Mouse (Mus musculus) embryonic facial prominence, embryonic 11.5 days (tissue): ENCODE data around the gene Gpr1. TPM values are rescaled to one million over a fixed set of nuclear protein-coding genes. Genes with fewer than 3 reads are reported as not detected.
A peak's percentile ranks its signal among the peaks of the same experiment; 100 is the strongest.
"Not testable (repeated sequence)": the region's sequence is repeated elsewhere in the genome, so short reads cannot be mapped to it uniquely, and the experiment has no call there.

Experiments
- ATAC-seq: fragments of 200-750 bp; cut with Nextera tagmentation; replicated peaks from 2 replicates; pipeline ENCODE4 v1.8.0; 2017; ENCODE audit warnings: low read depth; ENCODE audit not compliant: insufficient number of reproducible peaks, low FRiP score, low TSS enrichment
- DNase-seq: peaks from one replicate; pipeline ENCODE4 v3.0.0-alpha.2; 2015; ENCODE audit warnings: low spot score
- H3K27ac ChIP-seq: fragments of 300-500 bp; sonication (generic); replicated peaks from 2 replicates; pipeline ENCODE4 v1.5.1; 2014; ENCODE audit warnings: mild to moderate bottlenecking, low read depth, low read length, control low read depth
- H3K27me3 ChIP-seq: fragments of 300-500 bp; sonication (generic); 2 replicates; pipeline ENCODE4 v1.6.1; 2014; ENCODE audit warnings: mild to moderate bottlenecking, low read length, moderate library complexity, mixed read lengths; ENCODE audit not compliant: control insufficient read depth, insufficient read depth
- H3K36me3 ChIP-seq: fragments of 300-500 bp; sonication (generic); replicated peaks from 2 replicates; pipeline ENCODE4 v1.6.1; 2014; ENCODE audit warnings: low read depth, mild to moderate bottlenecking, low read length, moderate library complexity, mixed read lengths; ENCODE audit not compliant: control insufficient read depth, insufficient read depth
- H3K4me1 ChIP-seq: fragments of 300-500 bp; sonication (generic); 2 replicates; pipeline ENCODE4 v1.6.1; 2014; ENCODE audit warnings: low read length, mixed read lengths; ENCODE audit not compliant: control insufficient read depth, insufficient read depth
- H3K4me2 ChIP-seq: fragments of 300-500 bp; sonication (generic); 2 replicates; pipeline ENCODE4 v1.6.1; 2014; ENCODE audit warnings: low read depth, mild to moderate bottlenecking, control low read depth, low read length, moderate library complexity
- H3K4me3 ChIP-seq: fragments of 300-500 bp; sonication (generic); 2 replicates; pipeline ENCODE4 v1.5.1; 2014; ENCODE audit warnings: low read depth, low read length, control low read depth
- H3K9ac ChIP-seq: fragments of 300-500 bp; sonication (generic); replicated peaks from 2 replicates; pipeline ENCODE4 v1.6.1; 2014; ENCODE audit warnings: mild to moderate bottlenecking, control low read depth, low read length
- H3K9me3 ChIP-seq: fragments of 300-500 bp; sonication (generic); replicated peaks from 2 replicates; pipeline ENCODE4 v1.6.1; 2016; ENCODE audit warnings: mild to moderate bottlenecking, low read length, inconsistent platforms, mixed read lengths; ENCODE audit not compliant: control insufficient read depth
- WGBS: fragments of 180-500 bp; shearing (Covaris S2); extraction: QIAGEN DNeasy Blood & Tissue Kit; methylation state at CpG from one replicate; pipeline ENCODE4 v1.1.7; 2014; 5-methylcytosine and 5-hydroxymethylcytosine counted together
- polyA plus RNA-seq: library from polyadenylated mRNA; unstranded; fragments of >200 nt; fragmentation: Nextera tagmentation; extraction: Ambion mirVana; gene quantifications from 2 replicates; pipeline ENCODE4 v1.2.1, GENCODE M21; 2014

The Gpr1 gene
- polyA plus RNA-seq, 1 experiment from 2014 or later = 0.17 TPM

GRCm38 (mm10) chr1:63182636-63183270, 31.6 kb downstream of the Gpr1 start:
- H3K36me3 ChIP-seq = no peaks in the 10 kb centered on the region
- H3K4me1 ChIP-seq = no peaks in the 10 kb centered on the region; the same call in 1 of the 2 replicates
- H3K4me2 ChIP-seq = no peak overlapping the region
- no peaks in the 10 kb centered on the region for H3K27me3 ChIP-seq
- 65% methylated on average over 10 of the region's 10 CpGs for WGBS
- no peak overlapping the region for H3K9ac ChIP-seq
- no peak overlapping the region for H3K4me3 ChIP-seq
- DNase-seq = peak; percentile 81
- ATAC-seq = no peak
- no peak overlapping the region for H3K27ac ChIP-seq
- H3K9me3 ChIP-seq = no peaks in the 10 kb centered on the region

- Histone ChIP-seq H3K27me3 (no peaks in the 10 kb centered on the region), H3K4me1 (no peaks in the 10 kb centered on the region; the same call in 1 of the 2 replicates), H3K4me3 (no peak overlapping the region), H3K27ac (no peak overlapping the region), H3K4me2 (no peak overlapping the region), H3K9ac (no peak overlapping the region), H3K36me3 (no peaks in the 10 kb centered on the region), H3K9me3 (no peaks in the 10 kb centered on the region)
- DNase-seq (no peak), ATAC-seq (no peak)
- 89% methylated on average over 5 of the region's 5 CpGs for WGBS
Observed at GRCm38 (mm10) chr1:63182212-63182611, 32.1 kb downstream of the Gpr1 start.

- Histone ChIP-seq H3K4me1 (no peaks in the 10 kb centered on the region; the same call in 1 of the 2 replicates), H3K4me2 (no peak overlapping the region), H3K27me3 (no peaks in the 10 kb centered on the region), H3K36me3 (no peaks in the 10 kb centered on the region), H3K4me3 (no peak overlapping the region), H3K9me3 (no peaks in the 10 kb centered on the region), H3K9ac (no peak overlapping the region), H3K27ac (no peak overlapping the region)
- ATAC-seq = peak; percentile 26
- DNase-seq = no peak
- WGBS = 97% methylated on average over 1 of the region's 1 CpGs
Observed at GRCm38 (mm10) chr1:63181480-63181879, 32.9 kb downstream of the Gpr1 start.

GRCm38 (mm10) chr1:63181019-63181418, 33.3 kb downstream of the Gpr1 start:
- WGBS = 11% methylated on average over 3 of the region's 3 CpGs
- H3K9me3 ChIP-seq = no peaks in the 10 kb centered on the region
- no peak overlapping the region for H3K27ac ChIP-seq
- no peaks in the 10 kb centered on the region for H3K27me3 ChIP-seq
- H3K4me1 ChIP-seq = no peaks in the 10 kb centered on the region; the same call in 1 of the 2 replicates
- no peak overlapping the region for H3K4me3 ChIP-seq
- H3K9ac ChIP-seq = no peak overlapping the region
- ATAC-seq (peak; percentile 75), DNase-seq (peak; percentile 99)
- no peak overlapping the region for H3K4me2 ChIP-seq
- no peaks in the 10 kb centered on the region for H3K36me3 ChIP-seq

DNA sequence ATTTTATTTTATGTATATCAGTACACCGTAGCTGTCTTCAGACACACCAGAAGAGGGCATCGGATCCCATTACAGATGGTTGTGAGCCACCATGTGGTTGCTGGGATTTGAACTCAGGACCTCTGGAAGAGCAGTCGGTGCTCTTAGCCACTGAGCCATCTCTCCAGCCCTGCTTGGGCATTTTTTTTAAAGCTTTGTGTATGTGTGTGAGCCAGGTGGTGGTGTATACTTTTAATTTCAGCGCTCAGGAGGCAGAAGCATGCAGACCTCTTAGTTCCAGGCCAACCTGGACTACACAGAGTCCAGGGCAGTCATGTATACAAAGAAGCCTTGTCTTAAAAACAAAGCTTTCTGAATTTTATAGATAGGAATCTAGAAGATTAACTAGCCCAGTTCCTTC, 33.8 kb downstream of the Gpr1 start:
- H3K27ac ChIP-seq, DNase-seq, H3K36me3 ChIP-seq, H3K4me2 ChIP-seq, H3K9ac ChIP-seq, H3K27me3 ChIP-seq, ATAC-seq, H3K4me3 ChIP-seq, H3K9me3 ChIP-seq, H3K4me1 ChIP-seq: not testable (repeated sequence)
- WGBS = 72% methylated on average over 4 of the region's 4 CpGs

DNA sequence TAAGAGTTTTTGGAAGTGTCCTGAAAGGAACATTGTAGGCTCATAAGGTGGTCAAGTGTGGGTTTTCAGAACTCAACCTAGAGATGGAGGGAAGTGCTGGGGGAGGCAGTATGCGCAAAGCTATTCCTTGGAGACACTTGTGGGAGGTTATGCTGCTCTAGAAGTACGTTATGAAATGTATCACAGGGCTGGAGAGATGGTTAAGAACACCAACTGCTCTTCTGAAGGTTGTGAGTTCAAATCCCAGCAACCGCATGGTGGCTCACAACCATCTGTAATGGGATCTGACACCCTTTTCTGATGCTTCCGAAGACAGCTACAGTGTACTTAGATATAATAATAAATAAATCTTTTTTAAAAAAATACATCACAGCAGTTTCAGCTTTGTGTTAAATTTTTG, 34.2 kb downstream of the Gpr1 start:
- Histone ChIP-seq H3K4me2 (no peak overlapping the region), H3K36me3 (no peaks in the 10 kb centered on the region), H3K4me1 (no peaks in the 10 kb centered on the region; the same call in none of the 2 replicates), H3K9ac (no peak overlapping the region), H3K27ac (no peak overlapping the region), H3K9me3 (no peaks in the 10 kb centered on the region), H3K4me3 (no peak overlapping the region), H3K27me3 (no peaks in the 10 kb centered on the region)
- ATAC-seq = no peak
- no peak for DNase-seq
- 86% methylated on average over 4 of the region's 4 CpGs for WGBS

DNA sequence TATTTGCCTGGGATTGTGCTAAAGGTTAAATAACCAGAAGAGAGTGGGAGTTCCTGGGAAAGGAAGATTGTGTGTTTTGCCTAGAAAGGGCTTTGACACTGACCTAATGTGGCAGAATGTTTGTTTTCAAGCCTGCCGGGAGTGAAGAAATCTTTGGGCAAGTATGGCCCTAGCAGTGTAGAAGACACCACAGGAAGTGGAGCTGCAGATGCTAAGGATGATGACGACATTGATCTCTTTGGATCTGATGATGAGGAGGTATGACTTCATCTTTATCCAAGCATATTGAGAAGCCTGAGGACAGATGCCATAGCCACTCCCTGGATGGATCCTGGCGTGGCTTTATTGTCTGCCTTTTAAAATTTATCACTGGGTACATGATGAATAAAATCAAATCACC, 36.0 kb downstream of the Gpr1 start:
- peak overlapping the region; percentile 96 for H3K9ac ChIP-seq
- H3K36me3 ChIP-seq = no peaks in the 10 kb centered on the region
- no peaks in the 10 kb centered on the region for H3K9me3 ChIP-seq
- H3K4me1 ChIP-seq = no peaks in the 10 kb centered on the region; the same call in none of the 2 replicates
- H3K4me2 ChIP-seq = peak overlapping the region; percentile 50; the same call in 1 of the 2 replicates
- WGBS = 76% methylated on average over 3 of the region's 3 CpGs
- no peak overlapping the region for H3K27ac ChIP-seq
- H3K27me3 ChIP-seq = no peaks in the 10 kb centered on the region
- DNase-seq (no peak), ATAC-seq (no peak)
- no peak overlapping the region for H3K4me3 ChIP-seq

DNA sequence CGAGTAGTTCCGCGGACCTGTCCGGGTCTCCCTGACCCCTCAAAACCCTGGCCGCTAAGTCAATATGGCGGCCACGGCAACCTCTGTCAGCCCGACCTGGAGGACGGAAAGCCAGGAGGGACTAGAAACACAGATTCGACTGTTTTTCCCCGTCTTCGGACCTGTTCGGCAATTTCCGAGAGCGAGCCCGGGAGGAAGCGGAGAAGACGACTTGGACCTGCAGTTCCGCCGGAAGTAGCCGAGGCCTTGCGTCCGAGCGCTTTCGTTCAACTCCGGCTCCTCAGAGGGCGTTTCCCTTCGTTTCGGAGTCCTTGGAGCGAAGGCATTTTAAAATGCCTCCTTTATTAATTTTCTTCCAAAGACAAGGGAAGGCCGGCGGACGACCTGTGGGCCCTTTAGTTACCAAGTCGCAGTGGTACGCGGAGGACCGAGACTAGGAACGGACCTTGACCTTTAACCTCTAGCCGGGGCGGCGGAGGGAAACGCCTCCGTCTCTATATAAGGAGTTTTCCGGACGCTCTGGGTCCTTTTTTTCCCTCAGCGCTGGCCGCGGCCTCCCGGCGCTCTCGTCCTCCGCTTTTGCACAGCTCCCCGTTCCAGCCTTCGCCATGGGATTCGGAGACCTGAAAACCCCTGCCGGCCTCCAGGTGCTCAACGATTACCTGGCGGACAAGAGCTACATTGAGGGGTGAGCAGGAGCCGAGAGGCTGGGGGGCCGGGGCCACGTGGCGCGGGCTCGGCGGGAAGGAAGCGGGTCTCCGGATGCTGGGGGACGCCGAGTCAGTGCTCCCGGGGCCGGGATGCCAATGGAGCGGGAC, 37.5 kb downstream of the Gpr1 start, which contains the start of the genes Eef1b2 and Ndufs1:
Gene Eef1b2 (plus strand): TSS at position 222 of the 818 bp plus-strand sequence.
Gene Ndufs1 (minus strand): TSS at position 230 of the 818 bp plus-strand sequence.
- under 1% methylated on average over 72 of the region's 72 CpGs for WGBS
- Histone ChIP-seq H3K9ac (peak within 1 kb of the TSS; percentile 96), H3K27me3 (no peaks in the 10 kb centered on the region), H3K4me2 (peak within 1 kb of the TSS; percentile 70), H3K27ac (peak within 1 kb of the TSS; percentile 77), H3K4me1 (no peaks in the 10 kb centered on the region; the same call in none of the 2 replicates), H3K4me3 (peak within 1 kb of the TSS; percentile 93), H3K36me3 (no peaks in the 10 kb centered on the region), H3K9me3 (no peaks in the 10 kb centered on the region)
- ATAC-seq = peak; percentile 70
- peak; percentile 98 for DNase-seq
